Mouse (Mus musculus): ENCODE data around the gene Rnase2b. TPM values are rescaled to one million over a fixed set of nuclear protein-coding genes. Genes with fewer than 3 reads are reported as not detected.

The Rnase2b gene
- total RNA-seq, 2 experiments from 2014 or later: not detected

Other genes starting within 250 kb of the Rnase2b start
- gene Osgep, start 237.4 kb upstream of the Rnase2b start, total RNA-seq (2015; ENCODE audit: low replicate concordance): 39.3 and 75.5 TPM in 2 replicates
- 14.8 and 16.6 TPM in 2 replicates for gene Osgep, start 237.4 kb upstream of the Rnase2b start, total RNA-seq (2017; ENCODE audit: low replicate concordance)
- 16.6 and 28.9 TPM in 2 replicates for gene Apex1, start 237.3 kb upstream of the Rnase2b start, total RNA-seq (2015; ENCODE audit: low replicate concordance)
- gene Apex1, start 237.3 kb upstream of the Rnase2b start, total RNA-seq (2017; ENCODE audit: low replicate concordance): 8.3 and 13.2 TPM in 2 replicates
- gene Pip4p1, start 231.4 kb upstream of the Rnase2b start, total RNA-seq (2015; ENCODE audit: low replicate concordance): 34.4 and 37.8 TPM in 2 replicates
- 23.5 and 28.2 TPM in 2 replicates for gene Pip4p1, start 231.4 kb upstream of the Rnase2b start, total RNA-seq (2017; ENCODE audit: low replicate concordance)
- gene Pnp, start 231.2 kb upstream of the Rnase2b start, total RNA-seq (2015; ENCODE audit: low replicate concordance): 256 and 266 TPM in 2 replicates
- 218 and 252 TPM in 2 replicates for gene Pnp, start 231.2 kb upstream of the Rnase2b start, total RNA-seq (2017; ENCODE audit: low replicate concordance)
- gene Gm49342, start 217.7 kb upstream of the Rnase2b start, total RNA-seq (2015; ENCODE audit: low replicate concordance): not detected in 2 replicates
- 59.7 TPM in 1 of 2 replicates, not detected in the other for gene Gm49342, start 217.7 kb upstream of the Rnase2b start, total RNA-seq (2017; ENCODE audit: low replicate concordance)
- 71.0 and 182 TPM in 2 replicates for gene Pnp2, start 206.3 kb upstream of the Rnase2b start, total RNA-seq (2015; ENCODE audit: low replicate concordance)
- gene Pnp2, start 206.3 kb upstream of the Rnase2b start, total RNA-seq (2017; ENCODE audit: low replicate concordance): 38.7 and 45.7 TPM in 2 replicates
- not detected in 2 replicates for gene Rnase10, start 154.5 kb upstream of the Rnase2b start, total RNA-seq (2015; ENCODE audit: low replicate concordance)
- gene Rnase10, start 154.5 kb upstream of the Rnase2b start, total RNA-seq (2017; ENCODE audit: low replicate concordance): not detected in 2 replicates
- gene Rnase9, start 120.4 kb upstream of the Rnase2b start, total RNA-seq (2015; ENCODE audit: low replicate concordance): not detected in 2 replicates
- gene Rnase9, start 120.4 kb upstream of the Rnase2b start, total RNA-seq (2017; ENCODE audit: low replicate concordance): not detected in 2 replicates
- not detected in 2 replicates for gene Rnase11, start 112.1 kb upstream of the Rnase2b start, total RNA-seq (2015; ENCODE audit: low replicate concordance)
- not detected in 2 replicates for gene Rnase11, start 112.1 kb upstream of the Rnase2b start, total RNA-seq (2017; ENCODE audit: low replicate concordance)
- gene Rnase12, start 104.6 kb upstream of the Rnase2b start, total RNA-seq (2015; ENCODE audit: low replicate concordance): 7.1 TPM in 1 of 2 replicates, not detected in the other
- gene Rnase12, start 104.6 kb upstream of the Rnase2b start, total RNA-seq (2017; ENCODE audit: low replicate concordance): 7.3 TPM in 1 of 2 replicates, not detected in the other
- gene Olfr750, start 87.8 kb upstream of the Rnase2b start, total RNA-seq (2015; ENCODE audit: low replicate concordance): not detected in 2 replicates
- gene Olfr750, start 87.8 kb upstream of the Rnase2b start, total RNA-seq (2017; ENCODE audit: low replicate concordance): not detected in 2 replicates
- gene Rnase4, start 71.2 kb upstream of the Rnase2b start, total RNA-seq (2015; ENCODE audit: low replicate concordance): 8.0 and 11.5 TPM in 2 replicates
- gene Rnase4, start 71.2 kb upstream of the Rnase2b start, total RNA-seq (2017; ENCODE audit: low replicate concordance): 6.4 and 10.3 TPM in 2 replicates
- gene Ang, start 71.1 kb upstream of the Rnase2b start, total RNA-seq (2015; ENCODE audit: low replicate concordance): 8.0 and 17.7 TPM in 2 replicates
- gene Ang, start 71.1 kb upstream of the Rnase2b start, total RNA-seq (2017; ENCODE audit: low replicate concordance): 2.2 TPM in 1 of 2 replicates, not detected in the other
- gene Eddm3b, start 47.8 kb upstream of the Rnase2b start, total RNA-seq (2015; ENCODE audit: low replicate concordance): not detected in 2 replicates
- gene Eddm3b, start 47.8 kb upstream of the Rnase2b start, total RNA-seq (2017; ENCODE audit: low replicate concordance): not detected in 2 replicates
- gene Rnase6, start 38.4 kb upstream of the Rnase2b start, total RNA-seq (2015; ENCODE audit: low replicate concordance): 10.5 and 25.6 TPM in 2 replicates
- 11.7 and 13.3 TPM in 2 replicates for gene Rnase6, start 38.4 kb upstream of the Rnase2b start, total RNA-seq (2017; ENCODE audit: low replicate concordance)
- gene Rnase1, start 15.5 kb upstream of the Rnase2b start, total RNA-seq (2015; ENCODE audit: low replicate concordance): not detected in 2 replicates
- not detected in 2 replicates for gene Rnase1, start 15.5 kb upstream of the Rnase2b start, total RNA-seq (2017; ENCODE audit: low replicate concordance)
- not detected in 2 replicates for gene Ang2, start 36.9 kb downstream of the Rnase2b start, total RNA-seq (2015; ENCODE audit: low replicate concordance)
- not detected in 2 replicates for gene Ang2, start 36.9 kb downstream of the Rnase2b start, total RNA-seq (2017; ENCODE audit: low replicate concordance)
- not detected in 2 replicates for gene Ear14, start 41.1 kb downstream of the Rnase2b start, total RNA-seq (2015; ENCODE audit: low replicate concordance)
- not detected in 2 replicates for gene Ear14, start 41.1 kb downstream of the Rnase2b start, total RNA-seq (2017; ENCODE audit: low replicate concordance)
- gene Rnase2a, start 93.9 kb downstream of the Rnase2b start, total RNA-seq (2015; ENCODE audit: low replicate concordance): not detected in 2 replicates
- gene Rnase2a, start 93.9 kb downstream of the Rnase2b start, total RNA-seq (2017; ENCODE audit: low replicate concordance): not detected in 2 replicates
- not detected in 2 replicates for gene Gm7247, start 199.5 kb downstream of the Rnase2b start, total RNA-seq (2015; ENCODE audit: low replicate concordance)
- gene Gm7247, start 199.5 kb downstream of the Rnase2b start, total RNA-seq (2017; ENCODE audit: low replicate concordance): not detected in 2 replicates
- gene Vmn2r88, start 248.6 kb downstream of the Rnase2b start, total RNA-seq (2015; ENCODE audit: low replicate concordance): not detected in 2 replicates
- gene Vmn2r88, start 248.6 kb downstream of the Rnase2b start, total RNA-seq (2017; ENCODE audit: low replicate concordance): not detected in 2 replicates